Mouse (Mus musculus): Measurements from ENCODE around the gene 6330403K07Rik. TPM values are rescaled to one million over a fixed set of nuclear protein-coding genes. Genes with fewer than 3 reads are reported as not detected.

6330403K07Rik gene
- total and polyA plus RNA-seq, 3 experiments: 0.31 to 0.59 (median 0.47) TPM

DNA sequence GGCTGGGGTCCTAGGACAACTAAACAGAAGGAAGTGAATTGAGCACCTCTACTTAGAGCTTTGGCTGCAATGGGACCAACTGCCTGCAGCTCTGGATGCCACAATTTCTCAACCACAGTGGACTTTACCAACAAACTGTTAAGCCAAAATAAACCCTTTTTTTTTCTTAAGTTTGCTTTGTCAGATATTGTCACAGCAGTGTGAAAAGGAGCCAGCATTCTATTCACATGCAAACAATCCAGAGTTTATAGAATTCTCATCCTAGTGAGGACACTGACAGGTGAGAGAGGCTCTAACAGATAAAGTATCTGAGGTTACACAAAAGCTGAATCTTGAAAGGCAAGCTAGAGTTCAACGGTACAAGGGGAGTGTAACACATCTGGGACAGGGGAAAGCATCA, 16.3 kb downstream of the 6330403K07Rik start:
- H3K27ac ChIP-seq: no peak overlapping the region
- H3K79me2 ChIP-seq (replicated peaks; ENCODE audit: control insufficient read depth, insufficient read depth, low read length): no peaks in the 10 kb centered on the region; the same call in 1 of the 2 replicates
- TF ChIP-seq POLR2A (IDR thresholded peaks at IDR 0.05; ENCODE audit: insufficient read depth, low read depth, low read length) (no peak), EP300 (IDR thresholded peaks at IDR 0.05; ENCODE audit: insufficient read depth, low read depth, low read length) (no peak), CTCF (IDR thresholded peaks at IDR 0.05) (no peak)
- H3K36me3 ChIP-seq (ENCODE audit: control insufficient read depth, insufficient read depth, low read length): peaks cover 19% of the 10 kb centered on the region
- WGBS: 89% methylated on average over 1 of the region's 1 CpGs
- H3K4me1 ChIP-seq (ENCODE audit: control insufficient read depth, insufficient read depth, low read length): peaks cover 3% of the 10 kb centered on the region
- intact Hi-C loops (cut with DNase I): no loop called here
- H3K4me3 ChIP-seq: no peak overlapping the region
- H3K27me3 ChIP-seq (ENCODE audit: control insufficient read depth, insufficient read depth, low read length): no peaks in the 10 kb centered on the region
- no peak overlapping the region for H3K9ac ChIP-seq (ENCODE audit: low read depth, low read length)
- DNase-seq: no peak

DNA sequence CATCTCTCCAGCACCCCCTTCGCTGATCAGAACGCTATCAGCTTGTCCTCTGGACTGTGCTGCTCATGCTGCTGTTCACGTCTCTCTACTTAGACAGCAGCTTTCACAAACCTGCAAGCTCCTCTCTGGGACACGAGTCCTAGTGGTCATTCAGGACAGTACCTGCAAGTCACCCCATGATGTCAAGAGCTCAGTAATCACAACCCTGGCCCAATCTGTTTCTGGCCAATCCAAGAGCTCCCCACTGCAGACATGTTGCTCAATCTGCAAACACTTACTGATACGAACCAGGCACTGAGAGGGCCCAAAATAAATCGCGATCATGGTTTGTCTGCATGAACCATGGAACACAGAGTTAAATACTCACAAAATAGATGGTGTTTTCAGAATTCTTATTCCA, 20.6 kb downstream of the 6330403K07Rik start:
- Histone ChIP-seq H3K9ac (ENCODE audit: low read depth, low read length) (no peak overlapping the region), H3K36me3 (ENCODE audit: control insufficient read depth, insufficient read depth, low read length) (peaks cover 19% of the 10 kb centered on the region), H3K4me3 (no peak overlapping the region), H3K4me1 (ENCODE audit: control insufficient read depth, insufficient read depth, low read length) (peaks cover 6% of the 10 kb centered on the region), H3K27me3 (ENCODE audit: control insufficient read depth, insufficient read depth, low read length) (no peaks in the 10 kb centered on the region), H3K27ac (no peak overlapping the region; the same call in 1 of the 2 replicates), H3K79me2 (replicated peaks; ENCODE audit: control insufficient read depth, insufficient read depth, low read length) (no peaks in the 10 kb centered on the region; the same call in 1 of the 2 replicates)
- TF ChIP-seq CTCF (IDR thresholded peaks at IDR 0.05) (peak; percentile 29; the same call in 1 of the 2 replicates), EP300 (IDR thresholded peaks at IDR 0.05; ENCODE audit: insufficient read depth, low read depth, low read length) (0 out of 2 replicates have a peak, but pooled peaks have one; percentile 22), POLR2A (IDR thresholded peaks at IDR 0.05; ENCODE audit: insufficient read depth, low read depth, low read length) (no peak)
- peak in 1 of 2 experiments; percentile 51 for DNase-seq
- intact Hi-C loops (cut with DNase I): no loop called here
- 71% methylated on average over 7 of the region's 7 CpGs for WGBS

DNA sequence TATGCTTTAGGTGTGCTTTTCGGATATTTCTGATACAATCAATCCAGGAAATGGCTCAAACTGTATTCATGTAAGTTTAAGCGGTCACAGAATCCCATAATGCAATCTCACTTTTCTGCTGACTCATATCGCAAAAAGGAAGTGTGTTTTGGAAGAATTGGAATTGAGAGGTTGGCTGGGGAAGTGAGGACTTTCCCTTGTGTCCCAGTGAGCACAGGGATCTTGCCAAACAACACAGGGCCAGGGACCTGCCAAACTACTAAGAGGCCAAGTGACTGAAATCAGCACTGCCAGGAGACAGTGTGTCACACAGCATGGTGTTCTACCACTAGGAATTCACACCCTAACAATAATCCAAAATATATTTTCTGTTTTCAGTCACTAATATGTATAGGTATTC, 25.0 kb downstream of the 6330403K07Rik start:
- 33% methylated on average over 3 of the region's 3 CpGs for WGBS
- Histone ChIP-seq H3K9ac (ENCODE audit: low read depth, low read length) (no peak overlapping the region), H3K4me3 (no peak overlapping the region), H3K4me1 (ENCODE audit: control insufficient read depth, insufficient read depth, low read length) (peaks cover 8% of the 10 kb centered on the region), H3K79me2 (replicated peaks; ENCODE audit: control insufficient read depth, insufficient read depth, low read length) (no peaks in the 10 kb centered on the region; the same call in 1 of the 2 replicates), H3K36me3 (ENCODE audit: control insufficient read depth, insufficient read depth, low read length) (peaks cover 18% of the 10 kb centered on the region), H3K27ac (peak overlapping the region; percentile 64), H3K27me3 (ENCODE audit: control insufficient read depth, insufficient read depth, low read length) (no peaks in the 10 kb centered on the region)
- intact Hi-C loops (cut with DNase I): no loop called here
- peak; percentile 22; the same call in 1 of the 2 replicates for TF ChIP-seq POLR2A (IDR thresholded peaks at IDR 0.05; ENCODE audit: insufficient read depth, low read depth, low read length)
- TF ChIP-seq CTCF (IDR thresholded peaks at IDR 0.05): no peak
- TF ChIP-seq EP300 (IDR thresholded peaks at IDR 0.05; ENCODE audit: insufficient read depth, low read depth, low read length): 0 out of 2 replicates have a peak, but pooled peaks have one; percentile 50
- peak in 1 of 2 experiments; percentile 69 for DNase-seq

DNA sequence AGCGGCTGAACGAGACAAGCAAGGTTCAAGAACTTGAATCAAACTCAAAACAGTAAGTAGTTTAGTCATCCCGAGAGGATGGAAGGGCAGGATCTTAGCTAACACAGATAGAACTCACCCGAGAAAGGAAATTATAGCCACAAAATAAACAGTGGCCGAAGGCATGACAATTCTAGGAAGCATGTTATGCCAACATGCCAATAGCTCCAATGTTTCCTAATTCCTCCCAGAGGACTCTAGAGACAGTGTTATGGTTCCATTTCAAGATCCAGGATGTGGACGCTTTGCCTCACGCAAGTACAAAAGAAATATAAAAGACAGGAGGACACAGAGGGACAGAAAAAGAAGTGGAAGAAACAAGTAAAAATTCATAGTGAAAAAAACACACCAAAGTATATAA, 25.5 kb downstream of the 6330403K07Rik start:
- Histone ChIP-seq H3K27me3 (ENCODE audit: control insufficient read depth, insufficient read depth, low read length) (no peaks in the 10 kb centered on the region), H3K4me3 (no peak overlapping the region), H3K27ac (peak overlapping the region; percentile 64), H3K36me3 (ENCODE audit: control insufficient read depth, insufficient read depth, low read length) (peaks cover 18% of the 10 kb centered on the region), H3K9ac (ENCODE audit: low read depth, low read length) (no peak overlapping the region; the same call in 1 of the 2 replicates), H3K4me1 (ENCODE audit: control insufficient read depth, insufficient read depth, low read length) (peaks cover 8% of the 10 kb centered on the region), H3K79me2 (replicated peaks; ENCODE audit: control insufficient read depth, insufficient read depth, low read length) (no peaks in the 10 kb centered on the region; the same call in 1 of the 2 replicates)
- TF ChIP-seq POLR2A (IDR thresholded peaks at IDR 0.05; ENCODE audit: insufficient read depth, low read depth, low read length) (no peak), CTCF (IDR thresholded peaks at IDR 0.05) (no peak), EP300 (IDR thresholded peaks at IDR 0.05; ENCODE audit: insufficient read depth, low read depth, low read length) (no peak)
- intact Hi-C loops (cut with DNase I): no loop called here
- no peak for DNase-seq
- 45% methylated on average over 7 of the region's 7 CpGs for WGBS

DNA sequence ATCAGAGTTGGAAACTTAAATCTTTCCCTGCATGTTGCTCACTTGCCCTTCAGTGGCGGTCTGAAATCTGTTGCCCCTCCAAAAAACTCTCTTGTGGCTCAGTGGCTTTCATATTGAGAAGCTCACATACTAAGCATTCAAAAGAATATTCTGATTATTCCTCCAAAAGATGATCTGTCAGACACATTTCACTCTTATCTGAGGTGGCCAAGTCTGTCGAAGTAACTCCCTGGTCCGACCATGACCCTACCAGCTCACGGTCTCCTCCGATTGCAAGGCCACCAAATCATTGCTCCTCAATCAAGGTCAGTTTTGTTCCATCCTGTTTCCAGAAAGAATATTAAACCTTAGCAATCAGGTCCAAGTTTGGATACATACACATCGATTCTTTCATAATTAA, 26.3 kb downstream of the 6330403K07Rik start:
- TF ChIP-seq POLR2A (IDR thresholded peaks at IDR 0.05; ENCODE audit: insufficient read depth, low read depth, low read length): no peak
- TF ChIP-seq CTCF (IDR thresholded peaks at IDR 0.05): no peak
- TF ChIP-seq EP300 (IDR thresholded peaks at IDR 0.05; ENCODE audit: insufficient read depth, low read depth, low read length): no peak
- Histone ChIP-seq H3K27me3 (ENCODE audit: control insufficient read depth, insufficient read depth, low read length) (no peaks in the 10 kb centered on the region), H3K27ac (no peak overlapping the region; the same call in 1 of the 2 replicates), H3K4me1 (ENCODE audit: control insufficient read depth, insufficient read depth, low read length) (peaks cover 8% of the 10 kb centered on the region), H3K9ac (ENCODE audit: low read depth, low read length) (no peak overlapping the region), H3K36me3 (ENCODE audit: control insufficient read depth, insufficient read depth, low read length) (peaks cover 16% of the 10 kb centered on the region), H3K4me3 (no peak overlapping the region), H3K79me2 (replicated peaks; ENCODE audit: control insufficient read depth, insufficient read depth, low read length) (no peaks in the 10 kb centered on the region; the same call in 1 of the 2 replicates)
- intact Hi-C loops (cut with DNase I): no loop called here
- no peak for DNase-seq
- WGBS: 86% methylated on average over 6 of the region's 6 CpGs

DNA sequence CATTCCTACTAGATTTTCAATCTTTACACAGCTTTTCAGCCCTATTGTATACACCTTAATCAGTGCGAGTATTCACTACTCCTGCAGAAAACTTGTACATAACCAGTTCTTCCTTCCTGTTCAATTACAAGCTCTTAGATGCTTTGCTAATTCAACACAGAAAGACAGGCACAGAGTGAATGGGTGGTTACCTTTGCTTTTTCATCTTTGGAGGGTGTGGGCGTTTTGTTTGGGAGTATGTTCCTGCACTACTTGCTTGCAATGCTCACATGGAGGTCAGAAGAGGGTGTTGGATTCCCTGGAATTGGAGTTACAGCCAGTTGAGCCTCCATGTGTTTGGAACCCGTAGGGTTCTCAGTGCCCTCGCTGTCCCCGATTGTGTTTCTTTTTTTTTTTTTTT, 28.3 kb downstream of the 6330403K07Rik start:
- H3K27ac ChIP-seq: peak overlapping the region; percentile 68
- no peaks in the 10 kb centered on the region for H3K27me3 ChIP-seq (ENCODE audit: control insufficient read depth, insufficient read depth, low read length)
- no peak for TF ChIP-seq EP300 (IDR thresholded peaks at IDR 0.05; ENCODE audit: insufficient read depth, low read depth, low read length)
- no peak for TF ChIP-seq POLR2A (IDR thresholded peaks at IDR 0.05; ENCODE audit: insufficient read depth, low read depth, low read length)
- TF ChIP-seq CTCF (IDR thresholded peaks at IDR 0.05): no peak
- no peak for DNase-seq
- no peak overlapping the region for H3K9ac ChIP-seq (ENCODE audit: low read depth, low read length)
- H3K4me3 ChIP-seq: peak overlapping the region; percentile 78
- peaks cover 16% of the 10 kb centered on the region for H3K36me3 ChIP-seq (ENCODE audit: control insufficient read depth, insufficient read depth, low read length)
- 46% methylated on average over 5 of the region's 5 CpGs for WGBS
- intact Hi-C loops (cut with DNase I): loop anchor here (2.0 kb wide), 1 partner anchor 22 kb away; the partner anchor contains the start of gene C1qbp
- H3K4me1 ChIP-seq (ENCODE audit: control insufficient read depth, insufficient read depth, low read length): peaks cover 8% of the 10 kb centered on the region
- no peaks in the 10 kb centered on the region; the same call in 1 of the 2 replicates for H3K79me2 ChIP-seq (replicated peaks; ENCODE audit: control insufficient read depth, insufficient read depth, low read length)
